Mouse (Mus musculus) induced T-regulatory cell, adult 2 months (primary cell): ENCODE measurements around the gene Podn.
A peak's percentile ranks its signal among the peaks of the same experiment; 100 is the strongest.
"Not testable (repeated sequence)": the region's sequence is repeated elsewhere in the genome, so short reads cannot be mapped to it uniquely, and the experiment has no call there.

Experiments
- DNase-seq: peaks from one replicate; pipeline ENCODE4 v3.0.0-alpha.2; 2012; ENCODE audit warnings: low read depth

Podn gene

GRCm38 (mm10) chr4:108096345-108096744, at the start of gene Podn:
Gene Podn, minus strand, starts transcription at chr4:108096445.
- DNase-seq, result no peak

- DNase-seq, result not testable (repeated sequence)
Observed at GRCm38 (mm10) chr4:108145554-108145953, 49.3 kb upstream of the Podn start.

DNA sequence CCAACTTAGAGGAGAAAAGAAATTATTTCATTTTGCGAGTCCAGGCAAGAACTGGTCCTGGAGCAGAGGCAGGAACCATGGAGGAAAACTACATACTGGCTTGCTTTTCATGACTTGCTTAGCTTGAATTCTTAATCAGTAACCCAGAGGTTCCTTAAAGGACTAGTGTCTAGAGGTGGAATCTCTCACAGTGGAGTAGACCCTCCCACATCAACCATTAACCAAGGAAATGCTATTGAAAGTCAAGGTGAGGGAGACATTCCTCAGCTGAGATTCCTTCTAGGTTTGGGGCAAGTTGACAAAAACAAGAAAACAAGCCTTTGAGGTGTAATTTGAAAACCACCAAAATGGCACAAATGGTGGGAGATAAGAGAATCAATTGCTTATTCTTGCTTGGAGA, 48.6 kb upstream of the Podn start, which contains the start of gene Scp2:
Gene Scp2 (minus strand): TSS at position 119 of the 400 bp plus-strand sequence.
- no peak for DNase-seq

DNA sequence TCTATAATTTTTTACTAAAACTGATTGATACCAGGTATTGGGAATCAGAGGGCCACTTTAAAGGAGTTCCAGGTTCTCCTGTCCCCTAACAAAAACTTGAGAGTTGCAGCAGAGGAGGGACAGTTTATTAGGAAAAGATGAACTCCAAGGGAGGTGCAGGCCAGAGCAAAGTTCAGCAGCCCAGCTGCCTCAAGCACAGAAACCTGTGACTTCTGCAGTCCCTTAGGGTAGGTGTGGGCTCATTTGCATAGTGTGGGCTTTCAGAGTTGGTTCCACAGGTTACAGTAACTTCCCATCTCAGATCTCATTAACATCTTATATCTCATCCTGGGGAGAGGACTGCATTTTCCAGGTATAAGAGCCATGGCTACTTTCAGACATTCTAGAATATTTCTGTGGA, 47.5 kb upstream of the Podn start:
- DNase-seq, result no peak

DNA sequence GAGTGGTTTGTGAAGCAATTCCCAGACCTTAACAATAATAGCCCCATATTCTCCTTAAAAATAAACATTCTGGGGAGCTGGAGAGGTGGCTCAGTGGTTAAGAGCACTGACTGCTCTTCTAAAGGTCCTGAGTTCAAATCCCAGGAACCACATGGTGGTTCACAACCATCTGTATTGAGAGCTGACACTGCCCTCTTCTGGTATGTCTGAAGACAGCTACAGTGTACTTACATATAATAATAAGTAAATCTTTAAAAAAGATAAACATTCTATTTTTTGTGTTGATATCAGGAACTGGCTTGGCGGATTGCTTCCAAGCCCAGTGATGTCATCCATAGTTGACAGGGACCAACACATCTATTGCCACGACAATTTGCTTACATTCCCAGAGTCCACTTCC, 46.9 kb upstream of the Podn start:
- peak; percentile 24 for DNase-seq

GRCm38 (mm10) chr4:108136938-108137337, 40.7 kb upstream of the Podn start:
- no peak for DNase-seq

DNA sequence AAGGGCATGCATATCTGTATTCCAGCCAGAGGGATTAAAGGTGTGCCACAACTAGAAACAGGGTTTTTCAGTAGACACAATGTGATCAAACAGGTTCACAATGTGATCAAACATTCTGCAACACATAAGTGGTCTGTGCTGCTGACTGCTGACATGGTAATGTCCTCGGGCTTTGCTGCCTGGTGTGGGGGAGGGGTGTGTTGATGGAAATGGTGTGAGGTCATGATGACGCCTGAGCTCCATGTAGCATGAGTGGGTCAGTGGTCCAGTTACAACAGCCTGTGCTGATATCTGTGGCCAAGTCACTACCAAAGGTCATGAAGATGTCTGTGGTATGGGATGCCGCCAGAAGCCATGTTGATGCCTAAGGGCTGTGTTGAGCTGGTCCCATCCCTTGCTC, 34.2 kb upstream of the Podn start:
- DNase-seq, result no peak

GRCm38 (mm10) chr4:108128339-108128738, 32.1 kb upstream of the Podn start:
- DNase-seq, result no peak

- DNase-seq, result no peak
Observed at GRCm38 (mm10) chr4:108127516-108127915, 31.3 kb upstream of the Podn start.

DNA sequence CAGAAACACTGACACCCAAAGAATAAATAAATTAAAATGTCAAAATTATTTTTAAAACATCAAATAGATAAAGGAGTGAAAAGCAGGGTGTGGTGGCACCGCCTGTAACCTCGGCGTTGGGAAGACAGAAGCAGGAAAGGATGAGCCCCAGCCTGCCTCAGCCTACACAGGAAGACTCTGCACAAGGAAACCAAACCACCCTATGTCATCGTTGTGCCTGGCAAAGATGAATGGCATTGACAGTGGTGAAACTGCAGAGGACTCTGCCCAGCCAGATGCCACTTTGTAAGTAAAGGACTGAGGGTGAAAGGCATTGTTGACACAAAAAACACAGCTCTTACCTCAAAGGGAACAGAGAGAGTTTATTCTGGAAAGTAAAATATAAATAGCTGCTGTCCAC, 30.0 kb upstream of the Podn start:
- no peak for DNase-seq

GRCm38 (mm10) chr4:108124104-108124503, 27.9 kb upstream of the Podn start:
- no peak for DNase-seq

GRCm38 (mm10) chr4:108117924-108118876, 22.0 kb upstream of the Podn start:
- DNase-seq, result peak; percentile 93

DNA sequence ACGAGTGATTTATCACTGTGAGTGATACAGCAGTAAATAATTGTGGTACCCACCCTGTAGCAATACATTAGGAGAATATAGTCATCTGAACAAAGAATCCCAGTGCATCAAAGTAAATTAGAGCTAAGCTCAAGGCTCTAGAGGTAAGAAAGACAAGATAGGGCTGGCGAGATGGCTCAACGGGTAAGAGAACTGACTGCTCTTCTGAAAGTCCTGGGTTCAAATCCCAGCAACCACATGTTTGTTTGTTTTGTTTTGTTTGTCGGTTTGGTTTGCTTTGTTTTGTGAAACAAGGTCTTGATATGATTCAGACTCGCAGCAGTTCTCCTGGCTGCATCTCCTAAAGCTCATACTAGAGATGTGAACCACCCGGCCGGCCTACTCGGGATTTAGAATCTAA, 21.2 kb upstream of the Podn start:
- DNase-seq, result peak; percentile 20

DNA sequence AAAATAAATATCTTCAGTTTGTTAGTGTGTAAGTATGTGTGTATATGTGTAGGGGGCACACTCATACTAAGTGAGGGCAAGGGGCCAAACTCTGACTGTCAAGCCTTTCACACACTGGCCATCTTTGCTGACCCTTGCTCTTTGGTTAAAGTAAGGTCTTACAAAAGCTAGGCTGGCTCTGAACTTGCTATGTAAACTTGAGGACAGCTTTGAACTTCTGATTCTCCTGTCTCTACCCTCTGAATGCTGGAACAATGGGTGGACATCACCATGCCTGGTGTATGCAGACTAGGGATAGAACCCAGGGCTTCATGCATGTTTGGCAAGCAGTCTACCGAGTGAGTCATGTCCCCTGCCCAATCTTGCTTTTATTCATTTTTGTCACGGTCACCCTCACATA, 20.2 kb upstream of the Podn start:
- DNase-seq, result no peak

GRCm38 (mm10) chr4:108110706-108111105, 14.5 kb upstream of the Podn start:
- DNase-seq, result no peak

DNA sequence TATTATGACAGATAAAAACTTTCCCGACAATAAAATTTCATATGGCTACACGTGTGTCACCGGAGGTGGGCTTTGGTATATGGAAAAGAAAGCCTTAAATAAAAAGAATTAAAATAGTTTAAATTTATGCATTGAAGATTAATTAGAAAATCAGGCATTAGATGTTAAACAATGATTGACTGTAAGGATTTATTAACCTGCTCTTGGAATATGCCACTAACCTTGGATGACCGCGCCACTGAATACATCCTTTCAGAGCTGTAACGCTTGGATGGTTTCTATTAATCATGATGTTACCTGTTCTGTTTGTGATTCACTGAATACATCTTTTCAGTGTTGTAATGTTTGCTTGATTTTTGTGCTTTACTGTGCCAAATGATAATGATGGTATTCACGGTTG, 13.5 kb upstream of the Podn start:
- no peak for DNase-seq

DNA sequence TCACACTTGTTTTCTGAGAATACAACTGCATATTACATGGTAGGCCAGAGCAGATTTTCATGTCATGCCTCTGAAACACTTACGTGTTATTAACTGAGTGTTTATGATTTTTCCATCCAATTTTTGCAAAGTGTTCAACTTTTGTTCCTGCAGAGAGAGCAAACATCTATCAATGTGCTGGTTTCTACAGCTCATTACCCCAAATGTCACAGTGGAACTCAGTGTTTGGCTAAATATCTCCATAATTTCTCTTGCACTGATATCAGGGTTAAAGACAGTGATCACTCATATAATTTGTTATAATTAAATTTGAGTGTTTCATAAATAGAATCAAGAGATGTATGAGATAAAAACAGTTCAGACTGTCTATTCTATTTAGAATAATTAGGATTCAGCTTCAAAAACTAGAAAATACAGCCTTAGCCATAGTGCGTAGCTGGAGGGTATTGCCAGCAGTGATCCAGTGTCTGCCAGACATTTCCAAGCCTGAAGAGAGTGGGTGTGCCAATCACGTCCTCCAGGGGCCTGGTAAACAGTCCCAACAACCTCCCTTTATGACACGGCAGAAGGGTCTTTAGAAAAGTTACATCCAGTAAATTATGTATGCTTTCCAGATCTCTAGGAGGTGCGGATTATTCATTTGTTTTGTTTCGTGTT, 3.4 kb downstream of the Podn start:
- no peak for DNase-seq

DNA sequence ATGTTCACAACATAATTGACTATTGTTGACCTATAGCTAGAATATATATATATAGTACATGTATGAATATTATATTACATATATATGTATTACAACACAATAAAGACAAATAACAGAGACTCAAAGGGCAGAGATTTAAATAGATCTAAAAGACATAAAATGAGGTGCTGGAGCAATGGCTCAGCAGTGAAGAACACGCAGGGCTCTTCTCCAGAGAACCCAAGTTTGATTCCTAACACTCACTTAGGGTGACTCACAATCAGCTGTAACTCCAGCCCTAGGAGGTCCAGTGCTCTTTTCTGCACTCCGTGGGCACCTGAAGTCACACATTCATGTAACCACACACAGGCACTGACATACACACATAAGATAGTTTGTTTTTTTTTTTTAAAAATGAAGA, 12.3 kb downstream of the Podn start:
- DNase-seq, result no peak

DNA sequence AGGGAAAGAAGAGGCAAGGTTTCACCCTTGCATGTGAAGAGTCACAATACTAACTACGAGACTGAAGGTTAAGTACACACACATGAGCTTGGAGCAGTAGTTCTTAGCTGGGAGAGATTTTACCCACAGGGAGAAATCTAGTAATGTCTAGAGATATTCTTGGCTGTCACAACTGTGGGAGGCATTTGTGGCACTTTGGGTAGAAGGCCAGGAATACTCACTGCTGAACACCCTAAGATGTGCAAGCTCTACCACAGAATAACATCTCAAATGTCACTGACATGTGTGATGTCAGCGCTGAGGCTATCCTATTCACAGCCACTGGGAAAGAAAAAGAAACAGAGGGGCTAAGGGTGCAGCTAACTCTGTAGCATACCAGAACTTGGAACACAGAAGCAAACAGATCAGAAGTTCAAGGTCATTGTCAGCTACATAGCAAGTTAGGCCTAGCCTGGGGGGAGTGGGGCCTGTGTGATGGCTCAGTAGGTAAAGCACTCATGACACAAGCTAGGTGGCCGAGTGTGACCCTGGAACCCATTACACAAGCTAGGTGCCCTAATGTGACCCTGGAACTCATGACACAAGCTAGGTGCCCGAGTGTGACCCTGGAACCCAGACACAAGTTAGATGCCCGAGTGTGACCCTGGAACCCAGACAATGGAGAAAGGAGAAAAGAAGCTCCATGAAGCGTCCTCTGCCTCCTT, 13.1 kb downstream of the Podn start:
- no peak for DNase-seq

- DNase-seq, result no peak
Observed at GRCm38 (mm10) chr4:108082401-108082806, 13.8 kb downstream of the Podn start.

- no peak for DNase-seq
Observed at GRCm38 (mm10) chr4:108080876-108081275, 15.4 kb downstream of the Podn start.

GRCm38 (mm10) chr4:108079762-108080161, 16.5 kb downstream of the Podn start:
- DNase-seq, result no peak

- not testable (repeated sequence) for DNase-seq
Observed at GRCm38 (mm10) chr4:108079191-108079590, 17.1 kb downstream of the Podn start.
